Mouse (Mus musculus) lung, postnatal 10 days (tissue): ENCODE data around the gene Il12b.
"Not testable (repeated sequence)": the region's sequence is repeated elsewhere in the genome, so short reads cannot be mapped to it uniquely, and the experiment has no call there.

Experiments used
- DNase-seq: peaks from one replicate; pipeline ENCODE4 v3.0.0; 2021

Gene Il12b

GRCm38 (mm10) chr11:44413371-44413770, 13.5 kb downstream of the Il12b start:
- no peak for DNase-seq

GRCm38 (mm10) chr11:44414605-44415004, 14.7 kb downstream of the Il12b start:
- no peak for DNase-seq

- DNase-seq, result no peak
Measured at GRCm38 (mm10) chr11:44417403-44417802, 17.5 kb downstream of the Il12b start.

- no peak for DNase-seq
Measured at GRCm38 (mm10) chr11:44422337-44423111, 22.7 kb downstream of the Il12b start.

GRCm38 (mm10) chr11:44423261-44423660, 23.4 kb downstream of the Il12b start:
- DNase-seq, result no peak

GRCm38 (mm10) chr11:44423955-44424354, 24.1 kb downstream of the Il12b start:
- DNase-seq, result no peak

GRCm38 (mm10) chr11:44425006-44425405, 25.1 kb downstream of the Il12b start:
- DNase-seq, result no peak

GRCm38 (mm10) chr11:44425626-44426025, 25.8 kb downstream of the Il12b start:
- DNase-seq, result no peak

- DNase-seq, result no peak
Measured at GRCm38 (mm10) chr11:44427951-44428350, 28.1 kb downstream of the Il12b start.

- DNase-seq, result no peak
Measured at GRCm38 (mm10) chr11:44430036-44430435, 30.2 kb downstream of the Il12b start.

- no peak for DNase-seq
Measured at GRCm38 (mm10) chr11:44437786-44438185, 37.9 kb downstream of the Il12b start.

- no peak for DNase-seq
Measured at GRCm38 (mm10) chr11:44451046-44451445, 51.2 kb downstream of the Il12b start.

- DNase-seq, result not testable (repeated sequence)
Measured at GRCm38 (mm10) chr11:44452016-44452415, 52.2 kb downstream of the Il12b start.

- peak; percentile 60 for DNase-seq
Measured at GRCm38 (mm10) chr11:44453423-44453822, 53.6 kb downstream of the Il12b start.

- DNase-seq, result no peak
Measured at GRCm38 (mm10) chr11:44461493-44461892, 61.6 kb downstream of the Il12b start.
